Mouse (Mus musculus) adrenal gland, postnatal 36 days (tissue): ENCODE measurements at regions not wholly inside any gene's neighbourhood (a gene's known extent, or its start where the extent isn't known, plus 50 kb on each side); places are given as distances from the start of the nearest gene placed in this dataset.
"Not testable (repeated sequence)": the region's sequence is repeated elsewhere in the genome, so short reads cannot be mapped to it uniquely, and the experiment has no call there.

ENCODE experiments used
- DNase-seq, 2 experiments: peaks; one replicate each; pipeline ENCODE4 v3.0.0; 2021; ENCODE audit warnings: mixed read lengths in 1 of 2

GRCm38 (mm10) chr14:19327321-19327720 lies 91.4 kb downstream of the Gm21738 start:
- no peak for DNase-seq

DNA sequence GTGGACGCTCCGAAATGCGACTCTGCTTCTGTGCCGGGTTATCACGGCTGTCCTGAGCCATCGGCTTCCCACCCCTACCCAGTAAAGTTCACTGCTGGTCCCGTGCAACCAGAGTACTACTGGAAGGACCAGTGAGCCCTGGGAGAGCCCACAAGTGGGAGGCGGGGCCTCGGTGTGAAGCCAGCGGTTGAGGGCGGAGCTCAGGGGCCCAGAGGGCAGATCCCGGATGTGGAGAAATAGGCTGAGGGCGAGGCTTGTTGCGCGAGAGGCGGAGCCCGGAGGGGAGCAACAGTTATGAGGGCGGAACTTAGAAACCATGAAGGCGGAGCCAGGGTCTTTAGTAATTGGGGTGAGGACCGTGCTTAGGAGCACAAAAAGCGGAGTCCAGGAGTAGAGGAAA lies 107.1 kb downstream of the Gm21738 start:
- no peak for DNase-seq

DNA sequence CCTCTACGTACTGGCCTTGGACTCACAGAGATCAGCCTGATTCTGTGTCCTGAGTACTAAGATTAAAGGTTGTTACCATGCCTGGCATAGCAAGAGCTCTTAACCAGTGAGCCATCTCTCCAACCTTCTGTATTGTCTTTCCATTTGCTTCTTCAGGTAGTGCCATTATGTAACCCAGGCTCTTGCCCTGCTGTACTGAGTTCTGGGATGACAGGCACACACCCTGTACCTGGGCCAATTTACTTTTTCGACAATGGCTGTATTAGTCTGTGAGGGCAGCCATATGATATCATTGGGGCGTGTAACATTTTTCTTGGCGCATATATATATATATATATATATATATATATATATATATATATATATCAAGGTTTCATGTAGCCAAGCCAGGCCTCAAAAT lies 115.9 kb downstream of the Gm21738 start:
- not testable (repeated sequence) for DNase-seq

DNA sequence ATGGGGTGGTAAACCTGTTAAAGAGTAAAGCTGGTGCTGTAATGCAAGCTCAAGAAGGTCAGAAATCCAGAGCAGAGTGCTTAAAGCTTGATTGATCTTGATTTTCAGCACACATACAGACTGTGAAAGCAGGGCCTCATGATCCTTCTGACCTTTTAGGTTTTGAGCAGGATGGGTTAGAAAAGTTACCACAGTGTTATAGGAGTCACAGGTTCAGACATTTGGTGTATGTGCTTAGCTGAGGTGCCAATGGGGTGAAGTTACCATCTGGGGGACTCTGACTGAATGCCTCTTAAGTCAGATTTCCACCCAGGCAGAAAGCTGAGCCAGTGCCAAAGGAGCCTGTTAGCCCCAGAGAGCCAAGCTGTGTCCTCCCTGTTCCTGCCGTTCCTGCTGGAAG lies 139.6 kb downstream of the Gm21738 start:
- DNase-seq, result no peak

GRCm38 (mm10) chr14:19277777-19278385 lies 140.8 kb downstream of the Gm21738 start:
- DNase-seq, result peak; percentile 32 to 60
